Mouse (Mus musculus) central nervous system, embryonic 14 days (tissue): ENCODE data around the gene Gm6337. TPM values are rescaled to one million over a fixed set of nuclear protein-coding genes. Genes with fewer than 3 reads are reported as not detected.

Source experiments
- polyA plus RNA-seq: library from polyadenylated mRNA; depleted of rRNA; stranded (reverse); fragments of >200 nt; gene quantifications from 2 replicates; pipeline ENCODE4 v1.2.3, GENCODE M21; 2012; rRNA removed

The Gm6337 gene
- not detected in 2 replicates for polyA plus RNA-seq

DNA sequence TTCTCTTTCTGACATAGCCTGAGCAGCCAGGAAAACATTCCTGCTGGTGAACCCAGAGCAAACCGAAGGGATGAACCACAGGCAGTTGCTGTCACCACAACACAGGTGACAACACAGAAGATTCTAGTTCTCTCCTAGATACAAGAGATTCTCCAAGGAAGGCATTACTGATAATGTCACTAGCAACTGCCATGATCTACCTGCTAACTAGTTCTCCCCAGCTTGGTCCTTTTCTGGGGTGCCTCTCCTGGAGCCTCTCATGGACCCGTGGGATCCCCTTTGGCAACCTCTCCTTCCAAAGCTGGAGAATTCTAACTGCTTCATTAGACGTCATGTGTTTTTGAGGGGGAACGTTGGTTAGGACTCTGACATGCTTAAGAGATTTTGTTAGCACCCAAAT is at the start of gene Gm6337:
Gene Gm6337, minus strand, starts transcription at position 101 of the 400 bp plus-strand sequence.

DNA sequence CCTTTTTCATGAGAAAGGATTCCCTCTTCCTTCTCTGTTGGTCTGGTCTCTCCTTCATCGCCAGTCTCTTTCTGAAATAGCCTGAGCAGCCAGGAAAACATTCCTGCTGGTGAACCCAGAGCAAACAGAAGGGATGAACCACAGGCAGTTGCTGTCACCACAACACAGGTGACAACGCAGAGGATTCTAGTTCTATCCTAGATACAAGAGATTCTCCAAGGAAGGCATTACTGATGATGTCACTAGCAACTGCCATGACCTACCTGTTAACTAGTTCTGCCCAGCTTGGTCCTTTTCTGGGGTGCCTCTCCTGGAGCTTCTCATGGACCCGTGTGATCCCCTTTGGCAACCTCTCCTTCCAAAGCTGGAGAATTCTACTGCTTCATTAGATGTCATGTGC is 35.8 kb upstream of the Gm6337 start, which contains the start of gene Gm8206:
Gene Gm8206, minus strand, starts transcription at position 101 of the 400 bp plus-strand sequence.

Other genes starting within 250 kb of the Gm6337 start
- not detected in 2 replicates for gene Gm3424, start 227.9 kb downstream of the Gm6337 start, polyA plus RNA-seq
- gene Gm8237, start 177.9 kb downstream of the Gm6337 start, polyA plus RNA-seq, result 0.60 and 0.64 TPM in 2 replicates
- 2.0 and 2.2 TPM in 2 replicates for gene Gm3248, start 96.5 kb downstream of the Gm6337 start, polyA plus RNA-seq
- gene Gm3453, start 79.1 kb downstream of the Gm6337 start, polyA plus RNA-seq, result not detected in 2 replicates
- gene Gm8206, start 35.7 kb upstream of the Gm6337 start, polyA plus RNA-seq, result 3.4 and 3.8 TPM in 2 replicates
- 7.8 and 8.3 TPM in 2 replicates for gene Gm3468, start 50.4 kb upstream of the Gm6337 start, polyA plus RNA-seq
- gene Gm3476, start 67.5 kb upstream of the Gm6337 start, polyA plus RNA-seq, result not detected in 2 replicates
- gene Gm21560, start 161.0 kb upstream of the Gm6337 start, polyA plus RNA-seq, result not detected in 2 replicates
- gene Gm3411, start 229.0 kb upstream of the Gm6337 start, polyA plus RNA-seq, result 2.5 and 3.0 TPM in 2 replicates
- gene Gm21103, start 246.6 kb upstream of the Gm6337 start, polyA plus RNA-seq, result 0.18 and 0.21 TPM in 2 replicates